Mouse (Mus musculus): ENCODE measurements around the gene Gm11037. TPM values are rescaled to one million over a fixed set of nuclear protein-coding genes. Genes with fewer than 3 reads are reported as not detected.
A peak's percentile ranks its signal among the peaks of the same experiment; 100 is the strongest.

Gene Gm11037
- polyA plus RNA-seq, 1 experiment from 2014 or later: not detected

DNA sequence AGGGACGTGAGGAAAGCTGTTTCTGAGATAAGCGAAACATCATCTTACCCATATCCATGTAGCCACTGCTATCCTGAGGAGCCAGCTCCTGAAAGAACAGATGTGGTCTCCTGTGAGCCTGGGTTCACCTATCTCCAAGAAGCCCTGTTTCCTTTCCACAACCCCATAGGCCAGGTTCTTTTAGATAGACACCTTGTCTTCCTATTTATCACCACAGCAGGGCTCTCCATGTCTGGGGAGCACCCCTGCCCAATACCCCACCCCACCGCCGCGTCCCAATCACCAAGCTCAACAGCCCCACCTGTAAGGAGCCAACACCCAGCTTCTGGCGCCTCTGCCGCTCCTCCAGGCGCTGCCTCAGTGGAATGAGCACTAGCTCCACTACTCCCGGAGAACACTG is 39.0 kb downstream of the Gm11037 start:
- no peak overlapping the region for H3K9ac ChIP-seq
- H3K27ac ChIP-seq: no peak overlapping the region
- H3K4me1 ChIP-seq (replicated peaks; ENCODE audit: control insufficient read depth, insufficient read depth, low read length): peaks cover 31% of the 10 kb centered on the region
- H3K4me2 ChIP-seq (replicated peaks): no peak overlapping the region
- H3K36me3 ChIP-seq (replicated peaks; ENCODE audit: control insufficient read depth, insufficient read depth): peaks cover 25% of the 10 kb centered on the region
- H3K9me3 ChIP-seq (ENCODE audit: control insufficient read depth, low read length): no peaks in the 10 kb centered on the region
- 52% methylated on average over 9 of the region's 9 CpGs for WGBS
- ATAC-seq (ENCODE audit: low FRiP score) (no peak), DNase-seq (ENCODE audit: low spot score) (no peak)
- H3K4me3 ChIP-seq (replicated peaks; ENCODE audit: low read length): no peak overlapping the region
- H3K27me3 ChIP-seq (ENCODE audit: control insufficient read depth, insufficient read depth, low read length): peaks cover 33% of the 10 kb centered on the region

DNA sequence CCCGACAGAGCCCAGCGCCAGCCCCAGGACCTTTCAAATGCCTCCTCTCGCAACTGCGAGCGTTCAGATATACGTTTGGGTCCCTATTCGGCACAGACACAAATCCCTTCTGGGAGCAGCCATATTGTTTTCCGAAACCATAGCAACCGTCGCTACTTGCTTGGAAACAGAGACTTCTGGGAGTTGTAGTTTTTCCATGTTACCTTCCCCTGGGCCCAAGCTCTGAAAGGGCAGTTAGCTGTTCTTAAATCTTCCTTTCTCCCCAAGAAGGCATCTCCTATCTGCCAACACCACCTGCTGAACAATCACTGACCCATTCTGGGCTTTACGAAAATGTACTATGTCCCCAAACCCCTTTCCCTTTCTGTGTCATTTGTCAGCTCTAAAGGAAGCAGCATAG is 41.4 kb downstream of the Gm11037 start:
- peaks cover 49% of the 10 kb centered on the region for H3K4me1 ChIP-seq (replicated peaks; ENCODE audit: control insufficient read depth, insufficient read depth, low read length)
- peaks cover 26% of the 10 kb centered on the region for H3K36me3 ChIP-seq (replicated peaks; ENCODE audit: control insufficient read depth, insufficient read depth)
- no peaks in the 10 kb centered on the region for H3K9me3 ChIP-seq (ENCODE audit: control insufficient read depth, low read length)
- peaks cover 33% of the 10 kb centered on the region for H3K27me3 ChIP-seq (ENCODE audit: control insufficient read depth, insufficient read depth, low read length)
- no peak overlapping the region for H3K27ac ChIP-seq
- peak overlapping the region; percentile 91 for H3K4me2 ChIP-seq (replicated peaks)
- WGBS: 4% methylated on average over 11 of the region's 11 CpGs
- ATAC-seq (ENCODE audit: low FRiP score) (peak; percentile 51), DNase-seq (ENCODE audit: low spot score) (peak; percentile 89)
- peak overlapping the region; percentile 36 for H3K4me3 ChIP-seq (replicated peaks; ENCODE audit: low read length)
- peak overlapping the region; percentile 49 for H3K9ac ChIP-seq

DNA sequence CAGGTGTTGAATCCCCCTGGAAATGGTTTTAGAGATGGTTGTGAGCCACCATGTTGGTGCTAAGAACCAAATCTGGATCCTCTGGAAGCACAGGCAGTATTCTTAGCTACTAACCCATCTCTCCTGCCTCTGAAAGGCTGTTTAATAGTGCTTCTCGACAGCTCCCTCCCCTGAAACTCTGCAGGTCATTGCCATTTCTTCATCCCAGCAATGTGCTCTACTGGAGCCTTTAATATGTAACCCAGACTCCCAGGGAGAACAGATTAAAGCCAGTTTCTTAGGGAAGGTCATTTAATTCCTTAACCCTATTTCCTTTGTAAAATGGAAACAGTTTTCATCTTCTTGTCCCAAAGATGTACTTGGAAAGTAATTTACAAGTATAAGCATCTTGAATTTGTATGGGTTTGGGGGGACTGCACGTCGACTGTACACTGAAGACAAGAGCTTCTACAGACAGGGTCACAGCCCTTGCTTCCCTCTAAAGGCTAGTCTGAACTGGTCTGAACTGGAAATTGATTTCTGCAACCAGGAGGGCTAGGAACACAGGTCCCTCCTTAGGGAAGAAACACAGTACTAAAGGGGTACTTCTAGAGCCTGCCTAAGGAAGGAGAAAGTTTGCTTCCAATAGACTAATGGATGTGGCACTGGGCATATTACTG is 42.1 kb downstream of the Gm11037 start:
- H3K4me3 ChIP-seq (replicated peaks; ENCODE audit: low read length): no peak overlapping the region
- no peak overlapping the region for H3K27ac ChIP-seq
- ATAC-seq (ENCODE audit: low FRiP score) (no peak), DNase-seq (ENCODE audit: low spot score) (no peak)
- peaks cover 26% of the 10 kb centered on the region for H3K36me3 ChIP-seq (replicated peaks; ENCODE audit: control insufficient read depth, insufficient read depth)
- H3K27me3 ChIP-seq (ENCODE audit: control insufficient read depth, insufficient read depth, low read length): peaks cover 31% of the 10 kb centered on the region
- peaks cover 49% of the 10 kb centered on the region for H3K4me1 ChIP-seq (replicated peaks; ENCODE audit: control insufficient read depth, insufficient read depth, low read length)
- H3K9me3 ChIP-seq (ENCODE audit: control insufficient read depth, low read length): no peaks in the 10 kb centered on the region
- H3K9ac ChIP-seq: no peak overlapping the region
- WGBS: 71% methylated on average over 3 of the region's 3 CpGs
- no peak overlapping the region for H3K4me2 ChIP-seq (replicated peaks)

DNA sequence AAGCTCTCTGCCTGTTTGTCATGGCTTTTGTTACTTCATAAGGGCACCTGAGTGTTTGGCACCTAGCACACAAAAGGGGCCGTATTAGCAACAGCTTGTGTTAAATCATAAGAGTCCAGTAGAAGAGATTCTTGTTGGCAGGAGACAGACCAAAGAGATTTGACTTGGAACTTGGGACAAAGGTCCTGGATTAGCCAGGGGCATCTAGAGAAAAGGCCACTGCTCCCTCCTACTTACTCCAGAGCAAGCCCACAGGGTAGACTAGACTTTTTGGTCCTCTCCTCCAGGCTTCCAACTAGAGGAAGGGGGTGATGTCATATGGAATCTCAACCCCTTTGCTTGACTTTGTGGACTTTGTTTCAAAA is 42.6 kb downstream of the Gm11037 start:
- Histone ChIP-seq H3K36me3 (replicated peaks; ENCODE audit: control insufficient read depth, insufficient read depth) (peaks cover 23% of the 10 kb centered on the region), H3K27me3 (ENCODE audit: control insufficient read depth, insufficient read depth, low read length) (peaks cover 25% of the 10 kb centered on the region), H3K27ac (no peak overlapping the region), H3K9me3 (ENCODE audit: control insufficient read depth, low read length) (no peaks in the 10 kb centered on the region), H3K4me3 (replicated peaks; ENCODE audit: low read length) (no peak overlapping the region), H3K4me1 (replicated peaks; ENCODE audit: control insufficient read depth, insufficient read depth, low read length) (peaks cover 49% of the 10 kb centered on the region), H3K9ac (no peak overlapping the region), H3K4me2 (replicated peaks) (no peak overlapping the region)
- 92% methylated on average over 1 of the region's 1 CpGs for WGBS
- no peak for DNase-seq (ENCODE audit: low spot score)
- ATAC-seq (ENCODE audit: low FRiP score): no peak

DNA sequence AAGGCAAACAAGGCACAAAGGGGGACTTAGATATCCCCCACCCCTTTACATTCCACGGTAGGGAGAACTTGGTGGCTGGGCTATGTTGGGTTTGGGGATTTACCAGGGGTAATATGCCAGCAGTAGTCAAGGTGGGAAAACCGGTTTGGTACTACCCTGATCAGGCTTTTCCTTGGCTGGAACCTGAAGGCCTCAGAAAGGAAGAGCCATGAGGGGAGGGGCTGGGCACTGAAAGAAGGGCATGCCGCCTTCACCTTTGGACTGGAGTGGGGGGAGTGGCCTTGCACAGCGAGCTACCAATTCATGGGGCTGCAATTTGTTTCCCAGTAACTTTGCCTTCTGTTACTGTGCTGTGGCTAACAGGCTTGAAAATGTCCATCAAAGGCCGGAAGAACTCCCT is 43.2 kb downstream of the Gm11037 start:
- H3K4me3 ChIP-seq (replicated peaks; ENCODE audit: low read length): no peak overlapping the region
- ATAC-seq (ENCODE audit: low FRiP score): no peak
- WGBS: 70% methylated on average over 5 of the region's 5 CpGs
- peak overlapping the region; percentile 99; the same call in 1 of the 2 replicates for H3K4me2 ChIP-seq (replicated peaks)
- no peaks in the 10 kb centered on the region for H3K9me3 ChIP-seq (ENCODE audit: control insufficient read depth, low read length)
- no peak overlapping the region for H3K27ac ChIP-seq
- H3K9ac ChIP-seq: no peak overlapping the region
- peaks cover 49% of the 10 kb centered on the region for H3K4me1 ChIP-seq (replicated peaks; ENCODE audit: control insufficient read depth, insufficient read depth, low read length)
- no peak for DNase-seq (ENCODE audit: low spot score)
- H3K27me3 ChIP-seq (ENCODE audit: control insufficient read depth, insufficient read depth, low read length): peaks cover 21% of the 10 kb centered on the region
- peaks cover 20% of the 10 kb centered on the region for H3K36me3 ChIP-seq (replicated peaks; ENCODE audit: control insufficient read depth, insufficient read depth)

DNA sequence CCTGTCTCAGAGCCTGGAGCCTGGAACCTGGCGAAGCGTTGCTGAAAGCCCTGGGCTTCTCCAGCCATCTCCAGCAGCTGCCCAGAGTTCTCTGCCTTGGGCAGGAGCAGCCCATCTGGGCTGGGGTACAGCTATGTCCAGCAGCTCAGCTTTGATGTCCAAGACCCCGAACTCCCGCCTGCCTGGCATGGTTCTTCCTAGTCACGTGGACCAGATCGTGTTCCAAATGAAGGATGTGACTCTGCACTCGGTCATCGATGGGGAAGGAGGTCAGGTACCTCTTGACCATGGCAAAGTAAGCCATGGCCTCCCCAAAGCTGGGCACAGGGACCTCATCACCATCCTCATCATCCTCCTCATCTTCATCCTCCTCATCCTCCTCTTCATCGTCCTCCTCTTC is 44.6 kb downstream of the Gm11037 start:
- H3K36me3 ChIP-seq (replicated peaks; ENCODE audit: control insufficient read depth, insufficient read depth): peaks cover 11% of the 10 kb centered on the region; the same call in 1 of the 2 replicates
- WGBS: 77% methylated on average over 9 of the region's 9 CpGs
- H3K27me3 ChIP-seq (ENCODE audit: control insufficient read depth, insufficient read depth, low read length): peaks cover 8% of the 10 kb centered on the region
- H3K9ac ChIP-seq: peak overlapping the region; percentile 86
- H3K4me2 ChIP-seq (replicated peaks): peak overlapping the region; percentile 99
- no peak for ATAC-seq (ENCODE audit: low FRiP score)
- no peaks in the 10 kb centered on the region for H3K9me3 ChIP-seq (ENCODE audit: control insufficient read depth, low read length)
- no peak overlapping the region for H3K27ac ChIP-seq
- no peak for DNase-seq (ENCODE audit: low spot score)
- H3K4me3 ChIP-seq (replicated peaks; ENCODE audit: low read length): peak overlapping the region; percentile 73
- peaks cover 49% of the 10 kb centered on the region for H3K4me1 ChIP-seq (replicated peaks; ENCODE audit: control insufficient read depth, insufficient read depth, low read length)

DNA sequence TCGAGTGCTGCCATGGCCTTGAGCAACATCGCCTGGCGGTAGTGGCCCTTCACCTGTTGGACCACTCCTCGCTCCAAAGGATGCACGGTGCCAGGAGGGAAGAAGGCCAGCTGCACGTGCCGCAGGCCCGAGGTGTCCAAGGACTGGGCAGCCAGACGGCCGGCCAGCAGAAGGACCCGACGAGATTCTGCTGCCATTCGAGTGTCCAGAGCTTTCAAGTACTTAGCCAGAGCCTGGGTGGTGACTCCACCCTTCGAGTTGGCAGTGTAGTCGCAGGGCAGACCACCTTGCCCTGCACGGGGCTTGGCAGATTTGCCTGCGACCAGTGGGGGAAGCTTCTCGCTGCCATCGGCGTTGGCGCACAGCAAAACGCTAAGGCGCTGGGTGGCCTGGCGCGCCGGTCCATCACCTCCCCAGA is 45.5 kb downstream of the Gm11037 start:
- Histone ChIP-seq H3K27me3 (ENCODE audit: control insufficient read depth, insufficient read depth, low read length) (no peaks in the 10 kb centered on the region), H3K4me3 (replicated peaks; ENCODE audit: low read length) (peak overlapping the region; percentile 73), H3K9me3 (ENCODE audit: control insufficient read depth, low read length) (no peaks in the 10 kb centered on the region), H3K36me3 (replicated peaks; ENCODE audit: control insufficient read depth, insufficient read depth) (peaks cover 11% of the 10 kb centered on the region; the same call in 1 of the 2 replicates), H3K4me2 (replicated peaks) (peak overlapping the region; percentile 99), H3K27ac (peak overlapping the region; percentile 97), H3K4me1 (replicated peaks; ENCODE audit: control insufficient read depth, insufficient read depth, low read length) (peaks cover 45% of the 10 kb centered on the region), H3K9ac (peak overlapping the region; percentile 86)
- 22% methylated on average over 26 of the region's 26 CpGs for WGBS
- no peak for ATAC-seq (ENCODE audit: low FRiP score)
- DNase-seq (ENCODE audit: low spot score): no peak

DNA sequence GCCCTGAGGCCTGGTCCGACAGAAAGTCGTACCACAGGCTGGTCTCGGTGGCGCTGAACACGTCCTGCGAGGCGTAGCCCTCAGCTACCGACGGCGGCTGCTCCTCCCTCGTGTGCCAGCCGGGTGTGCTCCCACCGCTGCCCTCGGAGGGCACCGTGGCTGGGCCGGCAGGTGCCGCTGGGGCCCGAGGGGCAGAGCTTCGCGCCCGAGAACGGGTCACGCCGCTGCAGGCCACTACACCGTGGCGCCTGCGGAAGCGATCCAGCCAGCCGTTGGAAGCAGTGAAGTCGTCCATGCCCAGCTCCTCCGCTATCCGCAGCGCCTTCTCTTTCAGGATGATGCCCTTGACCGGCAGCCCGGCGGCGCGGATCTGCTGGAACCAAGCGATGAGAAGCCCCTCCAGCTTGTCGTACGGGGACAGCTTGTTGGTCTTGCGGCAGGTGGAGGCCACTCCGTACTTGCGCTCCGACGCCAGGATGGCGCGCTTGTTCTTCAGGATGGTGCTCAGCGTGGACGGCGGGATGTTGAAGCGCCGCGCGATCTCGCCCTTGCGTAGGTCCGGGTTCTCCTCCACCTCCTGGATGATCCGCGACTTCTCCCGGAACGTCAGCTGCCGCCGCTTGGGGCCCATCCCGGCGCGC is 46.1 kb downstream of the Gm11037 start:
- Histone ChIP-seq H3K27me3 (ENCODE audit: control insufficient read depth, insufficient read depth, low read length) (no peaks in the 10 kb centered on the region), H3K4me3 (replicated peaks; ENCODE audit: low read length) (peak overlapping the region; percentile 73), H3K9ac (peak overlapping the region; percentile 86), H3K36me3 (replicated peaks; ENCODE audit: control insufficient read depth, insufficient read depth) (peaks cover 11% of the 10 kb centered on the region; the same call in 1 of the 2 replicates), H3K4me2 (replicated peaks) (peak overlapping the region; percentile 99), H3K27ac (peak overlapping the region; percentile 97), H3K9me3 (ENCODE audit: control insufficient read depth, low read length) (no peaks in the 10 kb centered on the region), H3K4me1 (replicated peaks; ENCODE audit: control insufficient read depth, insufficient read depth, low read length) (peaks cover 40% of the 10 kb centered on the region)
- WGBS: under 1% methylated on average over 67 of the region's 67 CpGs
- peak; percentile 63 for DNase-seq (ENCODE audit: low spot score)
- ATAC-seq (ENCODE audit: low FRiP score): peak; percentile 75

DNA sequence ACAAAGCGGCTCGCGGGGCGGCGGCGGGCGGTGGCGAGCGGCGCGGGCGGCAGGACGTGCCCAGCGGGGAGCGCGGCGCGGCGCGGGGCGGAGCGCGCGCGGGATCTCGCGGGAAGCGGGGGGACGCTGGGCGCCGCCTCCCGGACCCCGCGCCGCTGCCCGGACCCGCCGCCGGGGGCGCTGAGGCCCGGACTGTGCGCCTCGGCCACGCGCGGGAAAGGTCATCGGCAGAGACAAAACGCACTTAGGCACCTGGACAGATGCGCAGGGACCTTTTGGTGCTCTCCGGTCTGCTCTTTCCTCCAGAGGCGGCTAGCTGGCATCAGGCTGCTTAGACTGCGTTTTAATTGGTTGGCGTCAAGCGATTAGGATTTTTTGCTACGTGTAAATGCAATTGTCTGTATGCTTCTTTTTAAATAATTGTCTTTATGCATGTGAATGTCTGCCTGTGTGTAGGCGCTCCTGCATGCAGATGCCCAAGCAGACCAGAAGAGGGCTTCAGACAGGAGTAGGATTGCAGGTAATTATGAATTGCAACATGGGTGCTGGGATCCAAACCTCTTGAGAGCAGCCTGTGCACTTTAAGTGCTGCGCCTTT is 46.8 kb downstream of the Gm11037 start, which contains the start of gene Cenpb:
Gene Cenpb (minus strand): TSS at position 78 of the 598 bp plus-strand sequence.
- Histone ChIP-seq H3K4me1 (replicated peaks; ENCODE audit: control insufficient read depth, insufficient read depth, low read length) (peaks cover 33% of the 10 kb centered on the region), H3K4me2 (replicated peaks) (peak within 1 kb of the TSS; percentile 99), H3K9ac (peak within 1 kb of the TSS; percentile 86), H3K27me3 (ENCODE audit: control insufficient read depth, insufficient read depth, low read length) (no peaks in the 10 kb centered on the region), H3K4me3 (replicated peaks; ENCODE audit: low read length) (peak within 1 kb of the TSS; percentile 73), H3K9me3 (ENCODE audit: control insufficient read depth, low read length) (no peaks in the 10 kb centered on the region), H3K36me3 (replicated peaks; ENCODE audit: control insufficient read depth, insufficient read depth) (peaks cover 11% of the 10 kb centered on the region; the same call in 1 of the 2 replicates), H3K27ac (peak within 1 kb of the TSS; percentile 97)
- WGBS: 2% methylated on average over 45 of the region's 57 CpGs
- DNase-seq (ENCODE audit: low spot score) (peak; percentile 89), ATAC-seq (ENCODE audit: low FRiP score) (peak; percentile 88)

Measured in hindbrain, embryonic 14.5 days (tissue).